Mouse (Mus musculus): Measurements from ENCODE around the gene Pld6. TPM values are rescaled to one million over a fixed set of nuclear protein-coding genes. Genes with fewer than 3 reads are reported as not detected.

Pld6 gene
- total and polyA plus RNA-seq, 2 experiments from 2014 or later = 10.9 to 24.6 TPM

GRCm38 (mm10) chr11:59786444-59787198 is 824 bp downstream of the Pld6 start:
- no peak overlapping the region for H3K27ac ChIP-seq
- no peak for TF ChIP-seq CTCF (IDR thresholded peaks at IDR 0.05; ENCODE audit: low read depth)
- ATAC-seq (no peak), DNase-seq (ENCODE audit: low spot score) (no peak)
- H3K27me3 ChIP-seq (ENCODE audit: insufficient read depth, low read length) = no peaks in the 10 kb centered on the region
- H3K9ac ChIP-seq (replicated peaks; ENCODE audit: low read length) = peak overlapping the region; percentile 57
- peaks cover 11% of the 10 kb centered on the region; the same call in 1 of the 2 replicates for H3K4me1 ChIP-seq (ENCODE audit: insufficient read depth, low read length)
- peak overlapping the region; percentile 81 for H3K4me2 ChIP-seq (ENCODE audit: low read depth, low read length)
- peak overlapping the region; percentile 42 for H3K4me3 ChIP-seq (ENCODE audit: low read length)
- WGBS = 50% methylated on average over 15 of the region's 15 CpGs
- no peaks in the 10 kb centered on the region; the same call in 1 of the 2 replicates for H3K36me3 ChIP-seq (ENCODE audit: insufficient read depth, low read length)
- H3K9me3 ChIP-seq (ENCODE audit: low read length) = no peaks in the 10 kb centered on the region

- no peak for ATAC-seq
These were observed 3.9 kb downstream of the Pld6 start for GRCm38 (mm10) chr11:59783591-59783990.

GRCm38 (mm10) chr11:59782091-59782590 is 5.3 kb downstream of the Pld6 start:
- no peak for DNase-seq (ENCODE audit: low spot score)

More at GRCm38 (mm10) chr11:59783591-59783990, 3.9 kb downstream of the Pld6 start:
- Histone ChIP-seq H3K36me3 (ENCODE audit: insufficient read depth, low read length) (no peaks in the 10 kb centered on the region), H3K4me2 (ENCODE audit: low read depth, low read length) (no peak overlapping the region), H3K4me3 (ENCODE audit: low read length) (no peak overlapping the region), H3K4me1 (ENCODE audit: insufficient read depth, low read length) (peaks cover 11% of the 10 kb centered on the region; the same call in 1 of the 2 replicates), H3K27me3 (ENCODE audit: insufficient read depth, low read length) (no peaks in the 10 kb centered on the region), H3K9me3 (ENCODE audit: low read length) (no peaks in the 10 kb centered on the region), H3K27ac (no peak overlapping the region), H3K9ac (replicated peaks; ENCODE audit: low read length) (no peak overlapping the region)
- DNase-seq (ENCODE audit: low spot score) = no peak
- no peak for TF ChIP-seq CTCF (IDR thresholded peaks at IDR 0.05; ENCODE audit: low read depth)
- 89% methylated on average over 6 of the region's 6 CpGs for WGBS

GRCm38 (mm10) chr11:59780241-59780640 is 7.2 kb downstream of the Pld6 start:
- Histone ChIP-seq H3K4me2 (ENCODE audit: low read depth, low read length) (no peak overlapping the region), H3K36me3 (ENCODE audit: insufficient read depth, low read length) (peaks cover 6% of the 10 kb centered on the region), H3K9me3 (ENCODE audit: low read length) (no peaks in the 10 kb centered on the region), H3K9ac (replicated peaks; ENCODE audit: low read length) (no peak overlapping the region), H3K27ac (no peak overlapping the region), H3K4me3 (ENCODE audit: low read length) (no peak overlapping the region), H3K4me1 (ENCODE audit: insufficient read depth, low read length) (no peaks in the 10 kb centered on the region), H3K27me3 (ENCODE audit: insufficient read depth, low read length) (no peaks in the 10 kb centered on the region)
- no peak for TF ChIP-seq CTCF (IDR thresholded peaks at IDR 0.05; ENCODE audit: low read depth)
- ATAC-seq = no peak
- DNase-seq (ENCODE audit: low spot score) = no peak
- WGBS = 85% methylated on average over 4 of the region's 4 CpGs

More at GRCm38 (mm10) chr11:59782091-59782590, 5.3 kb downstream of the Pld6 start:
- Histone ChIP-seq H3K9ac (replicated peaks; ENCODE audit: low read length) (no peak overlapping the region), H3K4me2 (ENCODE audit: low read depth, low read length) (no peak overlapping the region), H3K27ac (no peak overlapping the region), H3K27me3 (ENCODE audit: insufficient read depth, low read length) (no peaks in the 10 kb centered on the region), H3K9me3 (ENCODE audit: low read length) (no peaks in the 10 kb centered on the region), H3K4me3 (ENCODE audit: low read length) (no peak overlapping the region), H3K4me1 (ENCODE audit: insufficient read depth, low read length) (peaks cover 4% of the 10 kb centered on the region; the same call in 1 of the 2 replicates), H3K36me3 (ENCODE audit: insufficient read depth, low read length) (no peaks in the 10 kb centered on the region)
- ATAC-seq = no peak
- WGBS = 71% methylated on average over 7 of the region's 7 CpGs
- no peak for TF ChIP-seq CTCF (IDR thresholded peaks at IDR 0.05; ENCODE audit: low read depth)

- Histone ChIP-seq H3K4me3 (ENCODE audit: low read length) (no peak overlapping the region), H3K36me3 (ENCODE audit: insufficient read depth, low read length) (peaks cover 12% of the 10 kb centered on the region), H3K4me2 (ENCODE audit: low read depth, low read length) (no peak overlapping the region), H3K9ac (replicated peaks; ENCODE audit: low read length) (no peak overlapping the region), H3K4me1 (ENCODE audit: insufficient read depth, low read length) (no peaks in the 10 kb centered on the region), H3K27ac (no peak overlapping the region), H3K27me3 (ENCODE audit: insufficient read depth, low read length) (no peaks in the 10 kb centered on the region), H3K9me3 (ENCODE audit: low read length) (no peaks in the 10 kb centered on the region)
- 78% methylated on average over 4 of the region's 4 CpGs for WGBS
- ATAC-seq (no peak), DNase-seq (ENCODE audit: low spot score) (no peak)
- no peak for TF ChIP-seq CTCF (IDR thresholded peaks at IDR 0.05; ENCODE audit: low read depth)
These were observed 8.0 kb downstream of the Pld6 start for GRCm38 (mm10) chr11:59779406-59779805.

GRCm38 (mm10) chr11:59778874-59779223 is 8.6 kb downstream of the Pld6 start:
- Histone ChIP-seq H3K4me3 (ENCODE audit: low read length) (no peak overlapping the region), H3K27me3 (ENCODE audit: insufficient read depth, low read length) (no peaks in the 10 kb centered on the region), H3K4me1 (ENCODE audit: insufficient read depth, low read length) (no peaks in the 10 kb centered on the region), H3K36me3 (ENCODE audit: insufficient read depth, low read length) (peaks cover 18% of the 10 kb centered on the region), H3K4me2 (ENCODE audit: low read depth, low read length) (no peak overlapping the region), H3K9me3 (ENCODE audit: low read length) (no peaks in the 10 kb centered on the region), H3K9ac (replicated peaks; ENCODE audit: low read length) (no peak overlapping the region), H3K27ac (no peak overlapping the region)
- ATAC-seq (peak; percentile 27), DNase-seq (ENCODE audit: low spot score) (no peak)
- WGBS = 93% methylated on average over 1 of the region's 1 CpGs
- TF ChIP-seq CTCF (IDR thresholded peaks at IDR 0.05; ENCODE audit: low read depth) = no peak

Data from hindbrain, postnatal 0 days (tissue).